In the genomic region with DNA sequence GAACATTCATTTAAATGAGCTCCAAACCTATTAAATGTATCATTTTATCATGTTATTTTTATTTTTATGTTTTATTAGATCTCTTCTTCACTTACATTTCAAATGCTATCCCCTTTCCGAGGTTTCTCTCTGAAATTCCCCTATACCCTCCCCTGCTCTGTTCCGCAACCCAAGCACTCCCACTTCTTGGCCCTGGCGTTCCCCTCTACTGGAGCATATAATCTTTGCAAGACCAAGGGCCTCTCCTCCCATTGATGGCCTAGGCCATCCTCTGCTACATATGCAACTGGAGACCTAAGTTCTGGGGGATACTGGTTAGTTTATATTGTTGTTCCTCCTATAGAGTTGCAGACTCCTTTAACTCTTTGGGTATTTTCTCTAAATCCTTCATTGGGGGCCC, we compare ENCODE assay signal across 33 mouse cellular contexts.
"Had no signal": no experiment of that assay in that cellular context is flagged by ENCODE, and none has a peak within 500 bp of the region (broad histone marks: within the 10 kb centered on the region; RNA-seq: fewer than 3 reads in every experiment).

No protein-coding gene starts in this region.

- H3K9me3 ChIP-seq: limb, embryonic 10.5 days; limb, embryonic 12.5 days; limb, embryonic 13.5 days; limb, embryonic 15.5 days; liver, embryonic 12.5 days; liver, embryonic 13.5 days; liver, embryonic 15.5 days; lung, embryonic 15.5 days; megakaryocyte, embryonic 14.5 days; midbrain, embryonic 10.5 days; midbrain, embryonic 12.5 days; midbrain, embryonic 13.5 days; midbrain, embryonic 15.5 days; neural tube, embryonic 12.5 days; neural tube, embryonic 13.5 days had no signal

- H3K27ac ChIP-seq: limb, embryonic 10.5 days; limb, embryonic 12.5 days; limb, embryonic 13.5 days; limb, embryonic 15.5 days; liver, embryonic 12.5 days; liver, embryonic 13.5 days; liver, embryonic 14.5 days; liver, embryonic 15.5 days; lung, embryonic 15.5 days; macrophage; midbrain, embryonic 10.5 days; midbrain, embryonic 12.5 days; midbrain, embryonic 13.5 days; midbrain, embryonic 15.5 days; neural tube, embryonic 12.5 days; neural tube, embryonic 13.5 days had no signal

- DNase-seq: left cerebral cortex, postnatal 4 days; liver; liver, embryonic 13.5 days; liver, postnatal 0 days; lung, adult 18-20 months; lung, adult 2 months; lung, embryonic 14.5 days; lung, postnatal 10 days; lung, postnatal 14 days; lung, postnatal 36 days; lung, postnatal 4 days; midbrain, embryonic 14.5 days had no signal

- ATAC-seq: liver, embryonic 12.5 days; liver, postnatal 0 days; lung, postnatal 0 days; midbrain, embryonic 13.5 days; midbrain, embryonic 15.5 days; midbrain, embryonic 16.5 days had no signal

- H3K27me3 ChIP-seq: limb, embryonic 12.5 days; limb, embryonic 13.5 days; limb, embryonic 15.5 days; liver, embryonic 12.5 days; liver, embryonic 13.5 days; liver, embryonic 15.5 days; lung, embryonic 15.5 days; megakaryocyte, embryonic 14.5 days; midbrain, embryonic 12.5 days; midbrain, embryonic 13.5 days; midbrain, embryonic 15.5 days; neural tube, embryonic 12.5 days; neural tube, embryonic 13.5 days had no signal

- H3K4me2 ChIP-seq: limb, embryonic 12.5 days; limb, embryonic 13.5 days; limb, embryonic 15.5 days; liver, embryonic 11.5 days; liver, embryonic 12.5 days; liver, embryonic 13.5 days; liver, embryonic 15.5 days; lung, embryonic 14.5 days; lung, embryonic 15.5 days; midbrain, embryonic 11.5 days; midbrain, embryonic 12.5 days; midbrain, embryonic 13.5 days; midbrain, embryonic 15.5 days; neural tube, embryonic 12.5 days; neural tube, embryonic 13.5 days had no signal

- H3K36me3 ChIP-seq: limb, embryonic 10.5 days; limb, embryonic 12.5 days; limb, embryonic 13.5 days; limb, embryonic 15.5 days; liver, embryonic 12.5 days; liver, embryonic 13.5 days; liver, embryonic 15.5 days; lung, embryonic 15.5 days; midbrain, embryonic 10.5 days; midbrain, embryonic 12.5 days; midbrain, embryonic 13.5 days; midbrain, embryonic 15.5 days; neural tube, embryonic 12.5 days; neural tube, embryonic 13.5 days had no signal

- H3K4me1 ChIP-seq: limb, embryonic 10.5 days; limb, embryonic 12.5 days; limb, embryonic 13.5 days; limb, embryonic 15.5 days; liver, embryonic 12.5 days; liver, embryonic 13.5 days; liver, embryonic 15.5 days; lung, embryonic 15.5 days; megakaryocyte, embryonic 14.5 days; midbrain, embryonic 10.5 days; midbrain, embryonic 12.5 days; midbrain, embryonic 13.5 days; midbrain, embryonic 15.5 days; neural tube, embryonic 12.5 days; neural tube, embryonic 13.5 days had no signal

- H3K4me3 ChIP-seq: limb, embryonic 10.5 days; limb, embryonic 12.5 days; limb, embryonic 13.5 days; limb, embryonic 15.5 days; liver, embryonic 12.5 days; liver, embryonic 13.5 days; liver, embryonic 15.5 days; lung, embryonic 15.5 days; megakaryocyte, embryonic 14.5 days; midbrain, embryonic 10.5 days; midbrain, embryonic 12.5 days; midbrain, embryonic 13.5 days; midbrain, embryonic 15.5 days; myocyte; neural tube, embryonic 12.5 days; neural tube, embryonic 13.5 days had no signal

- H3K9ac ChIP-seq: limb, embryonic 12.5 days; limb, embryonic 13.5 days; limb, embryonic 15.5 days; liver, embryonic 12.5 days; liver, embryonic 13.5 days; liver, embryonic 14.5 days; liver, embryonic 15.5 days; liver, postnatal 0 days; lung, embryonic 14.5 days; lung, embryonic 15.5 days; midbrain, embryonic 12.5 days; midbrain, embryonic 13.5 days; midbrain, embryonic 15.5 days; neural tube, embryonic 12.5 days; neural tube, embryonic 13.5 days had no signal
